Comparison of ENCODE assay signal across 1 mouse cellular context in genomic region chr3:95132389-95132788, GRCm38 (mm10).
TF ChIP-seq lines count a peak whose summit lies in the region.

No protein-coding gene starts in this region.

TF ChIP-seq in MEL, 35 proteins besides CTCF, POLR2A, EP300 and RAD21:
- TF ChIP-seq SMC3 (IDR thresholded peaks at IDR 0.05; ENCODE audit: low read depth, low read length): peak; percentile 39
